Mouse (Mus musculus): Measurements from ENCODE around the gene Prr7. TPM values are rescaled to one million over a fixed set of nuclear protein-coding genes. Genes with fewer than 3 reads are reported as not detected.

Prr7 gene
- 0.42 TPM in 1 of 2 replicates, not detected in the other for polyA plus RNA-seq (2015; fragmentation: Nextera tagmentation; extraction: Ambion mirVana)

GRCm38 (mm10) chr13:55464027-55464884 is at the start of gene Prr7:
Prr7 (plus strand) TSS chr13:55464267.

DNA sequence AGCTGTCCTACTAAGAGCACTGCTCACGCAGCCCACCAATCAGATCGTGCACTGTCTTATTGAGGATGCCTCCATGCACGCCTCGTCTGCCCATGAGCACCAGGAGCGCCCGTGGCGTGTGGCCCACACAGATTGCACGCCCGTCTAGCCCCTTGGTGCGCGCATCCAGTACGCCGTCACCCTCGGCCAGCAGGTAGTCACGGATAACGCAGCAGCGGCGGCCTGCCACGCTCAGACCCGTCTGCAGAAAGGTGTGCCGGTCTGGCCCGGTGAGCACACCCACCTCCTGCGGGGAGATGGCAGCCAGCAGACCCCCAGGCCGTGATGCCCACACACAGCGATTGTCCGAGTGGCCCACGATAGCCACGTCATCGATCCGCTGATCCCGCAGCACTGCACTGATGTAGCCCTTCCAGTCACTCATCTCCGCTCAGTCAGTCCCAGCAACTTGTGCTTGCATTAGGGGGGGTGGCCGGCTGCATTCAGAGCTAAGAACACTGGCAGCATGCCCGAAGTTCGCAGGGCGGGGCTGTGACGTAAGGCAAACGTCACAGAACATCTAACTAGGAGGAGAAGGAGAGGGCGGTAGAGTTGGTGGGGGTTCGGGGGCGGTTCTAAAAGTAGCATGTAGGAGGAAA is 49.2 kb upstream of the Prr7 start, which contains the start of gene Pfn3:
Gene Pfn3, minus strand, starts transcription at position 490 of the 638 bp plus-strand sequence.

GRCm38 (mm10) chr13:55426613-55427012 is 37.5 kb upstream of the Prr7 start, which contains the start of gene F12:
F12 (minus strand) TSS chr13:55426793.

GRCm38 (mm10) chr13:55444937-55445315 is 19.1 kb upstream of the Prr7 start, which contains the start of gene Grk6:
Grk6 (plus strand) TSS chr13:55445072.

DNA sequence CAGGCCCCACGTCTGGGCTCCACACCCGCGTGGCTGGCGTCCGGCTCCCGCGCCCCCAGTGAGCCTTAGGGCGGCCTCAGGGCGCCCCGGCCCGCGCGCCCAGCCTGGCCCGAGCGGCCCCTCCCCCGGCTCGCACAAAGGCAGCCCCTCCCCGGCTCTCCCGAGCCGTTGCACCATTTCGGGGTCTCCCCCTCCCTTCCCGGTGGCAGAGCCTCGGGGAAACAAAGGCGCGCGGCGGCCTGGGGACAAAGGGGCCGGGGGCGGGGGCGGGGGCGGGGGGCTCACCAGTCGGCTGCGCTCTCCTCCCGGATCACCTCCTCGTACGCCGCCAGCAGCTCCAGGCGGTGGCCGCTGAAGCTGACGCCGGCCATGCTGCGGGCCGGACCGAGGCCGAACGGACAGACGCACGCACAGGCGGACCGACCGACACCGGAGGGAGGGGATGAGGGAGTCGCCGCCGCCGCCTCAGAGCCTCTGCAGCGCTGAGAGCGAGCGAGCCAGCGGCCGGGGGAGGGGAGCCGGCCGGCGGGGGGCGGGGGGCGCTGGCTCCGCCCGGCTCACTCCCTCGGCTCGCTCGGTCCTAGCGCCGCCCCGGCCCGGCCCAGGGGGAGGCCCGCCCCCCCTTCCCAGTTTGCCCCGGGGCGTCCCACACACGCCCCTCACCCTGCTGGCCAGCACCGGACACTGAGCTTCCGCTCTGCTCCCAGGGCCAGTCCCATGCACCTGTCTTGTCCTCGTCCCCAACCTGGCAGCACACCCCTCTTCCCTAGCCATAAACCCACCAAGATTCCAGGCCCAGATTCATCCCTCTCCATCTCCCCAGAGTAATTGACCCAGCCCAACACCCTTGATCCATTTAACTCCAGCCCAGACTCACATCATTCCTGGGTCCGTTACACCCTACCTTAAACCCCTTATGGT is 23.8 kb downstream of the Prr7 start, which contains the start of gene Dbn1:
Gene Dbn1, minus strand, starts transcription at position 534 of the 921 bp plus-strand sequence.

GRCm38 (mm10) chr13:55513111-55513748 is 49.2 kb downstream of the Prr7 start, which contains the start of gene Pdlim7:
Pdlim7 (minus strand) TSS chr13:55513676.

Small RNAs within 50 kb of the gene (microRNA-seq; reads per million reads assigned to microRNA genes)
- not detected for gene Mir6943
- gene Mir6944: 4.3 reads per million, percentile 7 among the genes with 10 or more reads in this experiment
- 8.3 reads per million, percentile 17 among the genes with 10 or more reads in this experiment for gene Mir6945

Other genes starting within 250 kb of the Prr7 start
- gene Prelid1, start 143.8 kb upstream of the Prr7 start, polyA plus RNA-seq (2015; fragmentation: Nextera tagmentation; extraction: Ambion mirVana): 381 and 386 TPM in 2 replicates
- gene Rab24, start 142.3 kb upstream of the Prr7 start, polyA plus RNA-seq (2015; fragmentation: Nextera tagmentation; extraction: Ambion mirVana): 53.5 and 60.3 TPM in 2 replicates
- gene Mxd3, start 134.4 kb upstream of the Prr7 start, polyA plus RNA-seq (2015; fragmentation: Nextera tagmentation; extraction: Ambion mirVana): 8.5 and 9.3 TPM in 2 replicates
- gene Lman2, start 101.5 kb upstream of the Prr7 start, polyA plus RNA-seq (2015; fragmentation: Nextera tagmentation; extraction: Ambion mirVana): 57.9 and 62.4 TPM in 2 replicates
- gene Rgs14, start 94.5 kb upstream of the Prr7 start, polyA plus RNA-seq (2015; fragmentation: Nextera tagmentation; extraction: Ambion mirVana): 0.49 and 1.8 TPM in 2 replicates
- gene Slc34a1, start 66.1 kb upstream of the Prr7 start, polyA plus RNA-seq (2015; fragmentation: Nextera tagmentation; extraction: Ambion mirVana): not detected in 2 replicates
- not detected in 2 replicates for gene Pfn3, start 49.0 kb upstream of the Prr7 start, polyA plus RNA-seq (2015; fragmentation: Nextera tagmentation; extraction: Ambion mirVana)
- gene F12, start 37.5 kb upstream of the Prr7 start, polyA plus RNA-seq (2015; fragmentation: Nextera tagmentation; extraction: Ambion mirVana): 0.30 TPM in 1 of 2 replicates, not detected in the other
- 21.2 and 22.9 TPM in 2 replicates for gene Grk6, start 19.2 kb upstream of the Prr7 start, polyA plus RNA-seq (2015; fragmentation: Nextera tagmentation; extraction: Ambion mirVana)
- gene Dbn1, start 23.8 kb downstream of the Prr7 start, polyA plus RNA-seq (2015; fragmentation: Nextera tagmentation; extraction: Ambion mirVana): 55.6 and 76.0 TPM in 2 replicates
- 767 and 826 TPM in 2 replicates for gene Pdlim7, start 49.4 kb downstream of the Prr7 start, polyA plus RNA-seq (2015; fragmentation: Nextera tagmentation; extraction: Ambion mirVana)
- gene Dok3, start 65.0 kb downstream of the Prr7 start, polyA plus RNA-seq (2015; fragmentation: Nextera tagmentation; extraction: Ambion mirVana): 2.6 and 9.6 TPM in 2 replicates
- 23.4 and 27.9 TPM in 2 replicates for gene Ddx41, start 72.4 kb downstream of the Prr7 start, polyA plus RNA-seq (2015; fragmentation: Nextera tagmentation; extraction: Ambion mirVana)
- gene Fam193b, start 106.9 kb downstream of the Prr7 start, polyA plus RNA-seq (2015; fragmentation: Nextera tagmentation; extraction: Ambion mirVana): 12.6 and 13.7 TPM in 2 replicates
- 104 and 125 TPM in 2 replicates for gene Tmed9, start 109.5 kb downstream of the Prr7 start, polyA plus RNA-seq (2015; fragmentation: Nextera tagmentation; extraction: Ambion mirVana)
- gene B4galt7, start 135.6 kb downstream of the Prr7 start, polyA plus RNA-seq (2015; fragmentation: Nextera tagmentation; extraction: Ambion mirVana): 18.9 and 19.7 TPM in 2 replicates
- gene Caml, start 158.7 kb downstream of the Prr7 start, polyA plus RNA-seq (2015; fragmentation: Nextera tagmentation; extraction: Ambion mirVana): 32.8 and 38.6 TPM in 2 replicates
- gene Ddx46, start 170.8 kb downstream of the Prr7 start, polyA plus RNA-seq (2015; fragmentation: Nextera tagmentation; extraction: Ambion mirVana): 15.8 and 16.5 TPM in 2 replicates
- 36.8 and 41.9 TPM in 2 replicates for gene B230219D22Rik, start 228.9 kb downstream of the Prr7 start, polyA plus RNA-seq (2015; fragmentation: Nextera tagmentation; extraction: Ambion mirVana)

Data from urinary bladder, postnatal 0 days (tissue).